Mouse (Mus musculus): ENCODE measurements around the gene Abcg1. TPM values are rescaled to one million over a fixed set of nuclear protein-coding genes. Genes with fewer than 3 reads are reported as not detected.

Gene Abcg1
- polyA plus RNA-seq, 1 experiment from 2014 or later = 7.9 TPM

DNA sequence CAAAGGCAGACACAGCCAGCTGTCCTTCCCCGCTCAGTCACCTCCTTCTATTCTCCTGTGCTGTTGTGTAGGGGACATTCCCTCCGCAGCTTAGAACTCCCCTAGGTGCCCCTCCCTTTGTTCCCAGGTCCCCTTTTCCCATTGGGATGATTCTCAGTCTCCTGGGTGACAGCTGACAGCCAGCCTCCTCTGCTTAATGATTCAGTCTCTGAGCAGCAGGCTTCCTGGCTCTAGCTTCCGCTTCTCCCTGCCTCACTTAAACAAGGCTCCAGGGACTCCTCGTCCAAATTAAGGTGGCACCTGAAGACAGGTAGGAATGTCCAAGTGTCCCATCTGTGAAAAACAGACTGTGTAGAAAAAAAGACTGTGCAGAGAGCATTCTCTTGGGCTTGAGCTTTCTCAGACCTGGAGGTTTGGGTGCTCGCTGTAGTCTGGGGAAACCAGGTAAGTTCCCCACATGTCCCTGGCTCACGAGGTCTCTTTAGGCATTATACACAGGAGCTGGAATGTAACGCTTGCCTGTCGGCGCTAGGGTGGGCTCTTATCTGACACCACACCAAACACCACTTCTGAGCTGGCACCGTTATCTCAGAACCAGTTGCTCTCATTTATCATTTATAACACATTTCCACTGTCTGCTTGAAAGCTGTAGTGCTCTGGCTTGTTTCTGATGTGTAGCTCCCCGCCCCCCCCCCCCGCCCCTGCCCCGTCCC lies 33.7 kb downstream of the Abcg1 start:
- no peak for DNase-seq (ENCODE audit: extremely low spot score, low spot score)
- WGBS = 66% methylated on average over 13 of the region's 13 CpGs
- Histone ChIP-seq H3K27me3 (ENCODE audit: poor library complexity, severe bottlenecking) (no peaks in the 10 kb centered on the region), H3K9me3 (no peaks in the 10 kb centered on the region), H3K27ac (peak overlapping the region; percentile 76; the same call in 1 of the 2 replicates), H3K4me1 (peaks cover 47% of the 10 kb centered on the region), H3K36me3 (replicated peaks) (peaks cover 7% of the 10 kb centered on the region), H3K4me3 (no peak overlapping the region)

DNA sequence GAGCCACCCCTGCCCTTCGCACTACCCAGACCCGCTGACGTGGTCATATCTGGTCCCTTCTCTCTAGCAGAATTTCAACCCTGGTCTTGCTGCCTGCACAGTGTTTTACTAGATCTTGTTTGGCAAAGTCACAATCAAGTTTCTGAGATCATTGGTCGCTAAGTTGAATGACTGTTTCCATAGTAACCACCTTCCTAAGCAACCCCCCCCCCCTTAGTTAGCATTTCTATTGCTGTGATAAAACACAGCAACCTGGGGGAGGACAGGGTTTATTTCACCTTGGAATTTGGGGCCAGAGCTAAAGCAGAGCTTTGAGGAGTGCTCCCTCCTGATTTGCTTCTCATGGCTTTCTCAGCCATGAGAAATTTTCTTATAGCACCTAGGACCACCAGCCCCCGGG lies 37.3 kb downstream of the Abcg1 start:
- Histone ChIP-seq H3K4me1 (peaks cover 26% of the 10 kb centered on the region), H3K36me3 (replicated peaks) (peaks cover 7% of the 10 kb centered on the region), H3K9me3 (0 out of 2 replicates have a peak, but pooled peaks cover 7% of the 10 kb centered on the region), H3K27me3 (ENCODE audit: poor library complexity, severe bottlenecking) (no peaks in the 10 kb centered on the region), H3K4me3 (no peak overlapping the region), H3K27ac (no peak overlapping the region)
- 61% methylated on average over 5 of the region's 5 CpGs for WGBS
- DNase-seq (ENCODE audit: extremely low spot score, low spot score) = no peak

DNA sequence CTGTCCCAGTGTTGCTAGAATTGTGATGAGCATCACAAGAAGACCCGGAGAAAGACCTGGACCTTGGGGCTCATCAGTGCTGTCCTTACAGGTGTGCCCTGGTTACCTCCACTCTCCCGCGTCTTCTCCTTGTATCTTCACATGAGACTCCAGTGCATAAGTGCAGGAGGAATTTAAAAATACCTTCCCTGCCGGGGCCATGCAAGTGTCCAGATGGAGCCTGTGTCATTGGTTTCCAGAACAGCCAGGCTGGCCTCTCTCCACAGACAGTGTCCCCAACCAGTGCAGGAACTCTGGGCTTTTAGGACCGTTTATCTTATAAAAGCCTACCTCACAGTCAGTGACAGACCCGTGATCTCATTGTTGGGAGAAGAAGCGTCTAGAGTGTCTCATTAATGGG lies 38.1 kb downstream of the Abcg1 start:
- Histone ChIP-seq H3K4me3 (no peak overlapping the region), H3K4me1 (peaks cover 18% of the 10 kb centered on the region), H3K9me3 (0 out of 2 replicates have a peak, but pooled peaks cover 7% of the 10 kb centered on the region), H3K27ac (no peak overlapping the region), H3K27me3 (ENCODE audit: poor library complexity, severe bottlenecking) (no peaks in the 10 kb centered on the region), H3K36me3 (replicated peaks) (peaks cover 7% of the 10 kb centered on the region)
- WGBS = 89% methylated on average over 7 of the region's 7 CpGs
- no peak for DNase-seq (ENCODE audit: extremely low spot score, low spot score)

DNA sequence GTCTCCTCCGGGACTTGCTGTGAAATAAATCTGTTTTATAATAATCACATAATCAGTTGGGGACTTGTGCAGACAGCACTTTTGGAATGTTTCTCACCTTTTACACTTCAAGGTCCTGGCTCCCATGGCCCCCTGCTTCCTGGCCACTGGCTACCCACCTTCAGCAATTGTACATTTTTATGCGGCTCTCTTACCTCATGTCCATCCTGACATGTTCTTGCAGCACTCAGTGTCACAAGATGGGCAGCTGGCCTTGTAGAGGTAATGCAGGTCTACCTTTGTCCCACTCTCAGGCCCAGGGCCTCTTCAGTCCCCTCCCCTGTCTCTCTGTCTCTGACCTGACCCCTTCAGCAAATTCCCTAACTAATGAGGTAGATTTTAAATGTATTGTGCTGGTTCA lies 39.4 kb downstream of the Abcg1 start:
- Histone ChIP-seq H3K27ac (no peak overlapping the region), H3K4me1 (peaks cover 8% of the 10 kb centered on the region), H3K27me3 (ENCODE audit: poor library complexity, severe bottlenecking) (no peaks in the 10 kb centered on the region), H3K9me3 (0 out of 2 replicates have a peak, but pooled peaks cover 7% of the 10 kb centered on the region), H3K4me3 (no peak overlapping the region), H3K36me3 (replicated peaks) (peaks cover 7% of the 10 kb centered on the region)
- no peak for DNase-seq (ENCODE audit: extremely low spot score, low spot score)
- WGBS = 100% methylated on average over 2 of the region's 2 CpGs

DNA sequence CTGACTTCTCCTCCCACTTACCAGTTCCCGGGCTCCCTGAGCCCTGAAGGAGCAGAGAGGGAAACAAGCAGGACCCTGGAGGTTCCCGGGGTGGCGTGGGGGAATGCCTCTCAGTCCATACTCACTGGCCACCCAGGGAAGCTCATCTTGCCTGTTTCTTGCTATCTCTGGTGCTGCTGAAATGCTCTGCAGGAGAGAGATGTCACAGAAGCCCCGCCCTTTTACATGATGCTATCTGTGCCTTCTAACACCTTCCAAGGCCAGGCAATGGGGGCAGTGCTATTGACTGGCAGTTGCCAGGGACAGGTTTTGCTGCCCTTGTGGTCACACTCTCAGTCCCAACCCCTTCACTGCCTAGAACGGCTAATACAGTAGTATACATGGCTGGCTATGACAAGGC lies 41.3 kb downstream of the Abcg1 start:
- H3K27ac ChIP-seq = no peak overlapping the region
- H3K36me3 ChIP-seq (replicated peaks) = no peaks in the 10 kb centered on the region; the same call in 1 of the 2 replicates
- H3K4me3 ChIP-seq = no peak overlapping the region
- no peaks in the 10 kb centered on the region for H3K27me3 ChIP-seq (ENCODE audit: poor library complexity, severe bottlenecking)
- peaks cover 8% of the 10 kb centered on the region for H3K4me1 ChIP-seq
- no peak for DNase-seq (ENCODE audit: extremely low spot score, low spot score)
- WGBS = 88% methylated on average over 5 of the region's 5 CpGs
- H3K9me3 ChIP-seq = 0 out of 2 replicates have a peak, but pooled peaks cover 7% of the 10 kb centered on the region

DNA sequence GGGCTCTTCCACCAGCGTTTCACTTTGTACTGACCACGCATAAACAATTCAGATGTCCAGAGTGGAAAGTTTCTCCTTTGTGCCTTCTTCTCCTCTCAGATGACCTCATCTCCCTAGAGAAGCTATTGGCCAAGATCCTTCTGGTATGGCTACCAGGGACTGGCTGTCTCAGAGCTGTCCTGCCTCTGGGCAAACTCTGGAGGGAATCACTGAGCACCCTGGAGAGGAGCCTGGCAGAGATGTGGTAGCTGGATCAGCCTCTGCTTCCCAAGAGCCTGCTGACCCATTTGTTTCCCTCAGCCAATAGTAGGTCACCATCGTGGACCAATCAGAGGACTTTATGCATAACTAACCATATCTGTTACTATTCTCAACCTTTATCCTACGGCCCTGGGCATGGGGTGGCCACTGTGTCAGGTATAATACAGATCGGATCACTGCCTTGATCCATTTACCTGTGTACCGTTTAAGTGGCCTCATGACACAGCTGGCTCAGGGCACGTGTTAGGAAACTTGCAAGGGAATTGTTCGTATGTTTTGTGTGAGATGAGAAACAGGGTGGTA lies 45.6 kb downstream of the Abcg1 start:
- no peak overlapping the region for H3K4me3 ChIP-seq
- no peaks in the 10 kb centered on the region for H3K36me3 ChIP-seq (replicated peaks)
- no peaks in the 10 kb centered on the region for H3K9me3 ChIP-seq
- no peaks in the 10 kb centered on the region for H3K27me3 ChIP-seq (ENCODE audit: poor library complexity, severe bottlenecking)
- 87% methylated on average over 8 of the region's 8 CpGs for WGBS
- H3K4me1 ChIP-seq = peaks cover 4% of the 10 kb centered on the region; the same call in 1 of the 2 replicates
- no peak for DNase-seq (ENCODE audit: extremely low spot score, low spot score)
- no peak overlapping the region for H3K27ac ChIP-seq

DNA sequence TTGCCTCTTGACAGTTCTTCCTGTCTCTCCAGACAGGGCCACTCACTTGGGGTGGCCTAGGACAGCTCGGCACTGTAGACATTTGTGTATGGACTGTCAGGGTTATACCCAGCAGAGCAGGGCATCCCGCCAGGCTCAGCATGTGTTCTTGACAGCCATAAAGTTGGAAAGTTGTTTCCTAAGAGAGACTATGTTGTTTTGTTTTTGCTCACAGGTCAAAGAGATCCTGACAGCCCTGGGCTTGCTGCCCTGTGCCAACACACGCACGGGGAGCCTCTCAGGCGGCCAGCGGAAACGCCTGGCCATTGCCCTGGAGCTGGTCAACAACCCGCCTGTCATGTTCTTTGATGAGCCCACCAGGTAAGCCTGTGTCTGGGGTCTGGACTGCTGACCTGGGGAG lies 46.3 kb downstream of the Abcg1 start:
- peaks cover 4% of the 10 kb centered on the region; the same call in 1 of the 2 replicates for H3K4me1 ChIP-seq
- no peak overlapping the region for H3K4me3 ChIP-seq
- no peaks in the 10 kb centered on the region for H3K9me3 ChIP-seq
- WGBS = 93% methylated on average over 8 of the region's 8 CpGs
- H3K36me3 ChIP-seq (replicated peaks) = 0 out of 2 replicates have a peak, but pooled peaks cover 3% of the 10 kb centered on the region
- DNase-seq (ENCODE audit: extremely low spot score, low spot score) = no peak
- no peaks in the 10 kb centered on the region for H3K27me3 ChIP-seq (ENCODE audit: poor library complexity, severe bottlenecking)
- H3K27ac ChIP-seq = no peak overlapping the region

DNA sequence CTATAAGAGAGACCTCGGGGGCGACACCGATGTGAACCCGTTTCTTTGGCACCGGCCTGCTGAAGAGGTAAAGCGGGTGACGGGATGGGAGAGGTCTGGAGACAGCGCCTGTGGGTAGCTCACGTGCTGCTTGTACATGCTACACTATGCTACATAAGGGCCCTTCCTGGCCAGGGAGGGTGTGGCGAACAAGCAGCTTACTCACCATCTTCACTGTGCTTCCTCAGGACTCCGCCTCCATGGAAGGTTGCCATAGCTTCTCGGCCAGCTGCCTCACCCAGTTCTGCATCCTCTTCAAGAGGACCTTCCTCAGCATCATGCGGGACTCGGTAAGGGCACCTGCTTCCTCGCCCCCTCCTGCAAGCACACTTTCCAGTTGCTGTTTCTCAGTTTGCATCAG lies 50.9 kb downstream of the Abcg1 start:
- 0 out of 2 replicates have a peak, but pooled peaks cover 13% of the 10 kb centered on the region for H3K36me3 ChIP-seq (replicated peaks)
- 94% methylated on average over 15 of the region's 15 CpGs for WGBS
- DNase-seq (ENCODE audit: extremely low spot score, low spot score) = no peak
- H3K4me1 ChIP-seq = peaks cover 17% of the 10 kb centered on the region
- no peak overlapping the region for H3K4me3 ChIP-seq
- no peaks in the 10 kb centered on the region for H3K9me3 ChIP-seq
- no peaks in the 10 kb centered on the region for H3K27me3 ChIP-seq (ENCODE audit: poor library complexity, severe bottlenecking)
- no peak overlapping the region for H3K27ac ChIP-seq

DNA sequence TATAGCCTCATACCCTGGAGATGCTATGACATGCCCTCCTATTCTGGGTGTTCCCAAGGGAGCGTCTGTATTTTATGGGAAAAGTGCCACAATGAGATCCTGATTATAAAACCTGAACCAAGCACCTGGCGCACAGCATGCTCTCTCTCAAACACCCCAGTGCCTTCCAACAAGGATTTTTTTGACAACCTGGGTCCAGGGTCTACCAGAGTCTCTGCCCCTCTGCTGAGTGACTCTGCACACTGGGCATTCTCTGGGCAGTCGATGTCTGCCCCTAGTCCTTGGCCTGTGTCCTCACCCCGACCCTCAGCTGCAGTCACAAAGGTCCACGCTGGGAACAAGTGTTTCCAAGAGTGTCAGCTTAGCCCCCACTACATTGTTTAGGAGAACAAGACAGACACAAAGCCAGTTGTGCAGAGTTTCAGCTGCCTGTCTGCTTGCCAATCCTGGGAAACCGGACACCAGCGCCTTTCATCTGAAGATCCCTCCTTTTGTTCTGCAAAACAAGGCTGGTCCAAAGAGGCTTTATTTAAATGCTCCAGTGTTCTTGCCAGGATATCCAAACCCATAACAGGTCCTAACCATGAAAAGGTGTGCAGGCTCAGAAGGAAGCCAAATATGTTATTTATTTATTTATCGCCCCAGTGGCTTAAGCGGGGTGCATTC lies 55.8 kb downstream of the Abcg1 start:
- no peaks in the 10 kb centered on the region for H3K27me3 ChIP-seq (ENCODE audit: poor library complexity, severe bottlenecking)
- H3K4me1 ChIP-seq = peaks cover 33% of the 10 kb centered on the region
- no peak overlapping the region for H3K4me3 ChIP-seq
- peak; percentile 44 for DNase-seq (ENCODE audit: extremely low spot score, low spot score)
- peak overlapping the region; percentile 74 for H3K27ac ChIP-seq
- WGBS = 31% methylated on average over 9 of the region's 9 CpGs
- H3K9me3 ChIP-seq = no peaks in the 10 kb centered on the region
- H3K36me3 ChIP-seq (replicated peaks) = 0 out of 2 replicates have a peak, but pooled peaks cover 12% of the 10 kb centered on the region

DNA sequence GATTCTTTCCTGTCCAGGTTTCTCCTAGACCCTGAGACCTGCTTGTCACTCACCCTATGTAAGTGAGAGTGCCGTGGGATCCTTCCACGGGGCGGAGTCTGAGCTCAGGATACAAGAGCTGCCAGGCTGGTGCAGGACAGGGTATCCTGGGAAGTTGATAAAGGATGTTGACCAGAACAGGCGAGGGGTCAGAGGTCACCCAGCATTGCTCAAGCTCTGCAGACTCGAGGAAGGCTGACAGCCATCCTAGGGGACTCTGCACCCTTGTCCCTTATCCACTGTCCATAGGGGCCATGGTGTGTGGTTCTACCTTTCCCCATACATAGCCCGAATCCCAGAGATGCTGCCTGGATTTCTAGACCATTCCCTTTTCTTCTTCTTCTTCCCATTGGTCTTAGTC lies 58.6 kb downstream of the Abcg1 start:
- WGBS = 82% methylated on average over 6 of the region's 6 CpGs
- DNase-seq (ENCODE audit: extremely low spot score, low spot score) = no peak

DNA sequence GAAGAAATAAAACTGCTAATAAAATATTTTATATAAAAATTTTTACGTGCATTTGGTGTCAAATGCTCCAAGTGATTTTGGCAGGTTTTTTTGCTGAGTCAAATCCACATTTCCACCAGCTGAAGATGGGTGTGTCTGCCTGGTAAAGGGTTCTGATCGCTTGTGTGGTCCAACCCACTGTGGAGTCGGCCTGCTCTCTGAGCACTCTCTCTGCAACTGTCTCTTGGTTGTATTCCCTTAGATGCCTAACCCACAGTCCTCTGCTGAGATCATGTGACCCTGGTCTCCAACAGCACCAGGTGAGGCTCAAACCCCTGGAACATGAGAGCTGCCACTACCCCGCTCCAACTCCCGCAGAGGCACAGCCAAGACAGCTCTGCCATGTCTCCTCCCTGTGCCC lies 60.5 kb downstream of the Abcg1 start:
- Histone ChIP-seq H3K36me3 (replicated peaks) (no peaks in the 10 kb centered on the region), H3K27ac (no peak overlapping the region), H3K9me3 (no peaks in the 10 kb centered on the region), H3K4me1 (peaks cover 38% of the 10 kb centered on the region), H3K4me3 (no peak overlapping the region), H3K27me3 (ENCODE audit: poor library complexity, severe bottlenecking) (no peaks in the 10 kb centered on the region)
- WGBS = 91% methylated on average over 5 of the region's 5 CpGs
- DNase-seq (ENCODE audit: extremely low spot score, low spot score) = no peak

More for the DNA sequence above, 58.6 kb downstream of the Abcg1 start:
- H3K36me3 ChIP-seq (replicated peaks) = 0 out of 2 replicates have a peak, but pooled peaks cover 4% of the 10 kb centered on the region
- no peaks in the 10 kb centered on the region for H3K27me3 ChIP-seq (ENCODE audit: poor library complexity, severe bottlenecking)
- no peaks in the 10 kb centered on the region for H3K9me3 ChIP-seq
- H3K4me3 ChIP-seq = no peak overlapping the region
- H3K27ac ChIP-seq = no peak overlapping the region
- peaks cover 43% of the 10 kb centered on the region for H3K4me1 ChIP-seq

DNA sequence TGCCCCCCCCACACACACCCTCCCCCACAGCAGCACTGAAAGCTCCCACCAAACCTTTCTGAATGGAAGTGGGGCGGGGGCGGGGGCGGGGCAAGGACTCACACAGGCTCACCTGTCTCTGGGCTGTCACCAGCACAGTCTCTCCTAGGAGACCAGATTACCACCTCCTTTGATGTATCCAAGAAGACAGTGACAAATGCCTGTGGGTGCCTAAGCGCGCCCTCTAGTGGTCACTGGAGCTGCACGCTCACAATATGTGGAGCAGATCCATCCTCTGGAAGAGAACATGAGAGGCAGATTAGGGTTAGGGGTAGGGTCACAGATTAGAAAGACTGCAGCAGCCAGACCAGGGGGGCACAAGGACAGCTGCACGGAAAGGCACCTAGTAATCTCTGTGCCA lies 62.0 kb downstream of the Abcg1 start:
- Histone ChIP-seq H3K4me1 (peaks cover 25% of the 10 kb centered on the region), H3K4me3 (no peak overlapping the region), H3K27me3 (ENCODE audit: poor library complexity, severe bottlenecking) (no peaks in the 10 kb centered on the region), H3K27ac (0 out of 2 replicates have a peak overlapping the region, but pooled peaks have one; percentile 20), H3K9me3 (no peaks in the 10 kb centered on the region), H3K36me3 (replicated peaks) (no peaks in the 10 kb centered on the region)
- WGBS = 3% methylated on average over 7 of the region's 7 CpGs
- peak; percentile 80 for DNase-seq (ENCODE audit: extremely low spot score, low spot score)

DNA sequence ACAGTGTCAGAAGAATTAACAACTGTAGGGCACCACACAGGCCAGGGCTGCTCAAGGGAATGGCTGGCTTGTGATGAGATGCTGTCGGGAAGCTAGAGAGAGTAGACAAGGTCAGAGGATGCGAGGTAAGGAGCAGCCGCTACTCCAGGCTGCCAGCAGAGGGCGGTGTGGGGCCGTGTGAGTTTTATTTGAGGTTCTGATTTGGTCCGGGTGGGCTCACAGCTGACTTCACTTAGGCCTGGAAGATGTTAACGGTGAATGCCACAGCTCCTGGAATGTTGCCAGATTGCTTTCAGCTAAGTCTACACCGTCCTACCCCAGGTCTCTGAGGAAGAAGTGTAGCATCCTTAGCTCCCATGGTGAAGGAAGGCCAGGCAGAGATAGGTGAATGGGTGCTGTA lies 64.5 kb downstream of the Abcg1 start:
- Histone ChIP-seq H3K36me3 (replicated peaks) (no peaks in the 10 kb centered on the region), H3K4me3 (no peak overlapping the region), H3K4me1 (peaks cover 31% of the 10 kb centered on the region), H3K27me3 (ENCODE audit: poor library complexity, severe bottlenecking) (no peaks in the 10 kb centered on the region), H3K27ac (no peak overlapping the region), H3K9me3 (no peaks in the 10 kb centered on the region)
- DNase-seq (ENCODE audit: extremely low spot score, low spot score) = peak; percentile 76
- 20% methylated on average over 8 of the region's 8 CpGs for WGBS

Measured in forebrain, embryonic 10.5 days (tissue).